Mouse (Mus musculus) CH12.LX (cell line): ENCODE measurements at regions not wholly inside any gene's neighbourhood (a gene's known extent, or its start where the extent isn't known, plus 50 kb on each side); places are given as distances from the start of the nearest gene placed in this dataset.

Source experiments
- CTCF ChIP-seq, 2 experiments: IDR thresholded peaks in 1 of 2; conservative IDR thresholded peaks in 1 of 2; 2 replicates each; pipeline ENCODE4 v1.5.1; 2011 to 2012; ENCODE audit warnings: low read depth in 2 of 2, low read length in 2 of 2, improper control_type of control experiment in 1 of 2, inconsistent platforms in 1 of 2, mild to moderate bottlenecking in 1 of 2, moderate library complexity in 1 of 2
- MYC ChIP-seq: IDR thresholded peaks from 2 replicates; pipeline ENCODE4 v1.6.1; 2011; ENCODE audit warnings: low read depth, mild to moderate bottlenecking, improper control_type of control experiment, low read length
- RCOR1 ChIP-seq: conservative IDR thresholded peaks from 2 replicates; pipeline ENCODE4 v1.6.1; 2012; ENCODE audit warnings: low read depth, mild to moderate bottlenecking, inconsistent platforms, low read length, improper control_type of control experiment
- TBP ChIP-seq: conservative IDR thresholded peaks from 2 replicates; pipeline ENCODE4 v1.6.1; 2011; ENCODE audit warnings: low read depth, low read length, improper control_type of control experiment
- TCF12 ChIP-seq: IDR thresholded peaks from 2 replicates; pipeline ENCODE4 v1.6.1; 2014; ENCODE audit warnings: low read depth, mild to moderate bottlenecking, inconsistent platforms, low read length, improper control_type of control experiment

GRCm38 (mm10) chr6:6709057-6709456 lies 130.6 kb upstream of the Sem1 start:
- no peak for TF ChIP-seq CTCF (conservative IDR thresholded peaks at IDR 0.05 in 1 of 2, IDR thresholded peaks at IDR 0.05 in 1 of 2; ENCODE audit: low read depth in 2 of 2, low read length in 2 of 2)
- no peak for TF ChIP-seq TBP
- TF ChIP-seq RCOR1: no peak
- no peak for TF ChIP-seq TCF12
- TF ChIP-seq MYC: no peak
